Mouse (Mus musculus): ENCODE data around the gene Cdc16.

Cdc16 gene

GRCm38 (mm10) chr8:13828598-13829172 is 71.2 kb downstream of the Cdc16 start:
- DNase-seq: no peak
